Mouse (Mus musculus) forebrain, embryonic 13.5 days (tissue): ENCODE measurements around the gene Sult2b1. TPM values are rescaled to one million over a fixed set of nuclear protein-coding genes. Genes with fewer than 3 reads are reported as not detected.

Source experiments
- polyA plus RNA-seq: library from polyadenylated mRNA; unstranded; fragments of >200 nt; fragmentation: Nextera tagmentation; extraction: Ambion mirVana; gene quantifications from 2 replicates; pipeline ENCODE4 v1.2.1, GENCODE M21; 2015

Sult2b1 gene
- polyA plus RNA-seq, 1 experiment from 2014 or later, result 4.4 TPM

Other genes starting within 250 kb of the Sult2b1 start
- gene Hsd17b14, start 229.8 kb downstream of the Sult2b1 start, polyA plus RNA-seq, result 0.14 TPM in 1 of 2 replicates, not detected in the other
- gene Bcat2, start 214.5 kb downstream of the Sult2b1 start, polyA plus RNA-seq, result 18.9 and 23.7 TPM in 2 replicates
- gene Fgf21, start 169.2 kb downstream of the Sult2b1 start, polyA plus RNA-seq, result 0.19 TPM in 1 of 2 replicates, not detected in the other
- gene Fut1, start 167.4 kb downstream of the Sult2b1 start, polyA plus RNA-seq, result not detected in 2 replicates
- 0.10 TPM in 1 of 2 replicates, not detected in the other for gene Izumo1, start 162.9 kb downstream of the Sult2b1 start, polyA plus RNA-seq
- gene Rasip1, start 157.2 kb downstream of the Sult2b1 start, polyA plus RNA-seq, result 5.7 TPM in 2 replicates
- gene Mamstr, start 144.7 kb downstream of the Sult2b1 start, polyA plus RNA-seq, result 1.8 and 3.8 TPM in 2 replicates
- 0.25 TPM in 1 of 2 replicates, not detected in the other for gene Fut2, start 118.3 kb downstream of the Sult2b1 start, polyA plus RNA-seq
- gene Ntn5, start 100.6 kb downstream of the Sult2b1 start, polyA plus RNA-seq, result 0.15 TPM in 1 of 2 replicates, not detected in the other
- gene Sec1, start 90.3 kb downstream of the Sult2b1 start, polyA plus RNA-seq, result 0.16 and 0.17 TPM in 2 replicates
- gene Car11, start 84.8 kb downstream of the Sult2b1 start, polyA plus RNA-seq, result 14.9 and 19.8 TPM in 2 replicates
- 2.5 and 3.0 TPM in 2 replicates for gene Dbp, start 79.6 kb downstream of the Sult2b1 start, polyA plus RNA-seq
- 808 and 823 TPM in 2 replicates for gene Rpl18, start 69.2 kb downstream of the Sult2b1 start, polyA plus RNA-seq
- 25.3 and 29.7 TPM in 2 replicates for gene Sphk2, start 66.7 kb downstream of the Sult2b1 start, polyA plus RNA-seq
- gene Fam83e, start 63.5 kb downstream of the Sult2b1 start, polyA plus RNA-seq, result 1.3 TPM in 2 replicates
- gene Spaca4, start 58.9 kb downstream of the Sult2b1 start, polyA plus RNA-seq, result not detected in 2 replicates
- gene Lmtk3, start 931 bp downstream of the Sult2b1 start, polyA plus RNA-seq, result 12.4 and 13.1 TPM in 2 replicates
- gene Cyth2, start 29.9 kb upstream of the Sult2b1 start, polyA plus RNA-seq, result 314 and 335 TPM in 2 replicates
- 0.45 and 0.49 TPM in 2 replicates for gene Kcnj14, start 40.1 kb upstream of the Sult2b1 start, polyA plus RNA-seq
- gene Grwd1, start 46.3 kb upstream of the Sult2b1 start, polyA plus RNA-seq, result 49.2 and 53.6 TPM in 2 replicates
- gene Kdelr1, start 88.1 kb upstream of the Sult2b1 start, polyA plus RNA-seq, result 31.6 and 33.9 TPM in 2 replicates
- 0.48 TPM in 2 replicates for gene Grin2d, start 93.7 kb upstream of the Sult2b1 start, polyA plus RNA-seq
- 0.62 and 0.92 TPM in 2 replicates for gene Syngr4, start 112.0 kb upstream of the Sult2b1 start, polyA plus RNA-seq
- gene Tmem143, start 112.3 kb upstream of the Sult2b1 start, polyA plus RNA-seq, result 3.7 and 4.3 TPM in 2 replicates
- gene Emp3, start 136.7 kb upstream of the Sult2b1 start, polyA plus RNA-seq, result 13.2 and 16.6 TPM in 2 replicates
- gene Ccdc114, start 139.4 kb upstream of the Sult2b1 start, polyA plus RNA-seq, result 2.5 and 3.5 TPM in 2 replicates
- 0.13 and 0.28 TPM in 2 replicates for gene Abcc6, start 245.6 kb upstream of the Sult2b1 start, polyA plus RNA-seq
- gene Nomo1, start 249.0 kb upstream of the Sult2b1 start, polyA plus RNA-seq, result 30.7 and 32.3 TPM in 2 replicates